ENCODE assay signal across 25 mouse cellular contexts in genomic region chr6:6552006-6552405, GRCm38 (mm10).
"Had no signal": no experiment of that assay in that cellular context is flagged by ENCODE, and none has a peak within 500 bp of the region (broad histone marks: within the 10 kb centered on the region; RNA-seq: fewer than 3 reads in every experiment).

No protein-coding gene starts in this region.

- H3K9me3 ChIP-seq: heart, embryonic 13.5 days; heart, embryonic 15.5 days; hindbrain, embryonic 13.5 days; hindbrain, embryonic 15.5 days; kidney, embryonic 15.5 days; limb, embryonic 13.5 days; limb, embryonic 15.5 days; liver, embryonic 12.5 days had no signal

- H3K4me1 ChIP-seq: hindbrain, embryonic 13.5 days; hindbrain, embryonic 15.5 days; kidney, embryonic 15.5 days; liver, embryonic 12.5 days had no signal

- ATAC-seq: hindbrain, postnatal 0 days; intestine, embryonic 16.5 days; liver, embryonic 12.5 days had no signal

- H3K4me3 ChIP-seq: heart, adult 2 months; heart, embryonic 13.5 days; heart, embryonic 15.5 days; hindbrain, embryonic 13.5 days; hindbrain, embryonic 15.5 days; kidney, embryonic 15.5 days; limb, embryonic 13.5 days; limb, embryonic 15.5 days; liver, embryonic 12.5 days had no signal

- H3K9ac ChIP-seq: heart, embryonic 13.5 days; heart, embryonic 15.5 days; hindbrain, embryonic 13.5 days; hindbrain, embryonic 15.5 days; kidney, embryonic 15.5 days; limb, embryonic 13.5 days; limb, embryonic 15.5 days; liver, embryonic 12.5 days had no signal

- H3K27ac ChIP-seq: heart, adult 2 months; heart, embryonic 13.5 days; heart, embryonic 15.5 days; hindbrain, embryonic 13.5 days; hindbrain, embryonic 15.5 days; hindbrain, postnatal 0 days; kidney, embryonic 15.5 days; limb, embryonic 13.5 days; limb, embryonic 15.5 days; liver, embryonic 12.5 days had no signal

- H3K27me3 ChIP-seq: heart, embryonic 13.5 days; heart, embryonic 15.5 days; hindbrain, embryonic 13.5 days; hindbrain, embryonic 15.5 days; kidney, embryonic 15.5 days; limb, embryonic 13.5 days; limb, embryonic 15.5 days; liver, embryonic 12.5 days had no signal

- DNase-seq: gastrocnemius, postnatal 14 days; gastrocnemius, postnatal 36 days; heart, adult 11 months; heart, adult 2 months; heart, postnatal 14 days; heart, postnatal 36 days; kidney, adult 11 months; kidney, adult 2 months; kidney, adult 9 months; kidney, postnatal 14 days; kidney, postnatal 36 days; layer of hippocampus, adult 9-11 months; layer of hippocampus, postnatal 36 days; left cerebral cortex, postnatal 4 days had no signal

- H3K4me2 ChIP-seq: heart, embryonic 11.5 days; heart, embryonic 13.5 days; heart, embryonic 15.5 days; hindbrain, embryonic 13.5 days; hindbrain, embryonic 15.5 days; kidney, embryonic 15.5 days; limb, embryonic 13.5 days; limb, embryonic 15.5 days; liver, embryonic 12.5 days had no signal
